Mouse (Mus musculus) stomach, postnatal 0 days (tissue): Measurements from ENCODE around the gene Ppa2.

ENCODE experiments used
- CTCF ChIP-seq: IDR thresholded peaks from 2 replicates; pipeline ENCODE4 v1.5.1; 2016; ENCODE audit warnings: antibody characterized with exemption, low read depth, mild to moderate bottlenecking, moderate library complexity
- EP300 ChIP-seq: optimal IDR thresholded peaks from 2 replicates; pipeline ENCODE3; 2016; ENCODE audit warnings: antibody characterized with exemption

DNA sequence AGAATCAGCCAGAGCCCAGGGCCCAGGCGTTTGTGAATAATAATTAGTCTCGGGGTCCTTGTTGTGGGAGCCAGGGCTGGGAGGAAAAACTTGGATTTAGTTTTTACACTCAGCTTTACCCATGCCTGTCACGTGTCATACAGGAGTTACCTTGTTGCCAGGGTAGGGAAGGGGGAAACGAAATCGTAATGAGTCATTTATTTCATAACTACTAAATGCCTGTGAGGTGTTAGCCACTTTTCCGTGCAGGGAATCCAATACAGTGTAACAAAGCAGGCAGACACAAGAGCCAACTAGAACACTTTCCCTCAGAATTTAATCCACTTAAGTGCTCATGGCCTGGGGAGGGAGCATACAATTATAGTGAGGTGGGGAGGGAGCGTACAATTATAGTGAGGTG is 9.9 kb downstream of the Ppa2 start:
- TF ChIP-seq EP300 (no peak), CTCF (no peak)
